Mouse (Mus musculus) kidney, adult 2 months (tissue): ENCODE results near the gene Eps15.

ENCODE experiments used
- CTCF ChIP-seq: fragments of 200-500 bp; conservative IDR thresholded peaks from 2 replicates; pipeline ENCODE4 v1.5.1; 2011; ENCODE audit warnings: low read depth, mild to moderate bottlenecking, control low read depth, low read length, moderate library complexity, mixed read lengths; ENCODE audit not compliant: insufficient read depth, insufficient read length
- POLR2A ChIP-seq: fragments of 200-500 bp; IDR thresholded peaks from one replicate; pipeline ENCODE4 v1.6.1; 2011; ENCODE audit warnings: low read depth, low read length, control low read depth

- TF ChIP-seq POLR2A (no peak), CTCF (no peak)
Measured at GRCm38 (mm10) chr4:109266744-109267143, 13.3 kb upstream of the Eps15 start.
